Mouse (Mus musculus): ENCODE measurements around the gene Pisd.
"Not testable (repeated sequence)": the region's sequence is repeated elsewhere in the genome, so short reads cannot be mapped to it uniquely, and the experiment has no call there.

Gene Pisd

GRCm38 (mm10) chr5:32745705-32746655 lies 39.5 kb downstream of the Pisd start:
- in situ Hi-C loops (cut with MboI, MseI), result no loop called here

- in situ Hi-C loops (cut with MboI, MseI), result no loop called here
These were observed 43.3 kb downstream of the Pisd start for GRCm38 (mm10) chr5:32742149-32742548.

GRCm38 (mm10) chr5:32741377-32741776 lies 44.1 kb downstream of the Pisd start:
- in situ Hi-C loops (cut with MboI, MseI), result not testable (repeated sequence)

- in situ Hi-C loops (cut with MboI, MseI), result not testable (repeated sequence)
These were observed 44.6 kb downstream of the Pisd start for GRCm38 (mm10) chr5:32740850-32741249.

GRCm38 (mm10) chr5:32740138-32740537 lies 45.3 kb downstream of the Pisd start:
- in situ Hi-C loops (cut with MboI, MseI), result no loop called here

- in situ Hi-C loops (cut with MboI, MseI), result not testable (repeated sequence)
These were observed 48.7 kb downstream of the Pisd start for GRCm38 (mm10) chr5:32736770-32737169.

- in situ Hi-C loops (cut with MboI, MseI), result no loop called here
These were observed 49.7 kb downstream of the Pisd start for GRCm38 (mm10) chr5:32735779-32736178.

GRCm38 (mm10) chr5:32733892-32734291 lies 51.6 kb downstream of the Pisd start:
- in situ Hi-C loops (cut with MboI, MseI), result loop anchor here in 1 of 2 experiments (5.0 kb wide), 1 partner anchor 1647 kb away; no protein-coding TSS in a partner anchor

- in situ Hi-C loops (cut with MboI, MseI), result loop anchor here in 1 of 2 experiments (10.0 kb wide), 1 partner anchor 486 kb away; the partner anchor contains the start of gene Spon2
These were observed 56.6 kb downstream of the Pisd start for GRCm38 (mm10) chr5:32728851-32729250.

GRCm38 (mm10) chr5:32728300-32728699 lies 57.1 kb downstream of the Pisd start:
- in situ Hi-C loops (cut with MboI, MseI), result loop anchor here in 1 of 2 experiments (10.0 kb wide), 1 partner anchor 487 kb away; the partner anchor contains the start of gene Spon2

- in situ Hi-C loops (cut with MboI, MseI), result loop anchor here in 1 of 2 experiments (10.0 kb wide), 1 partner anchor 489 kb away; the partner anchor contains the start of gene Spon2
These were observed 60.0 kb downstream of the Pisd start for GRCm38 (mm10) chr5:32725397-32725796.

- in situ Hi-C loops (cut with MboI, MseI), result loop anchor here in 1 of 2 experiments (10.0 kb wide), 1 partner anchor 491 kb away; the partner anchor contains the start of gene Spon2
These were observed 61.5 kb downstream of the Pisd start for GRCm38 (mm10) chr5:32723981-32724380.

GRCm38 (mm10) chr5:32722711-32723110 lies 62.7 kb downstream of the Pisd start:
- in situ Hi-C loops (cut with MboI, MseI), result loop anchor here in 1 of 2 experiments (10.0 kb wide), 1 partner anchor 492 kb away; the partner anchor contains the start of gene Spon2

- in situ Hi-C loops (cut with MboI, MseI), result loop anchor here in 1 of 2 experiments (10.0 kb wide), 1 partner anchor 493 kb away; the partner anchor contains the start of gene Spon2
These were observed 63.2 kb downstream of the Pisd start for GRCm38 (mm10) chr5:32722263-32722662.

- in situ Hi-C loops (cut with MboI, MseI), result loop anchor here in 1 of 2 experiments (10.0 kb wide), 1 partner anchor 493 kb away; the partner anchor contains the start of gene Spon2
These were observed 64.1 kb downstream of the Pisd start for GRCm38 (mm10) chr5:32721316-32721715.

GRCm38 (mm10) chr5:32720416-32720815 lies 65.0 kb downstream of the Pisd start:
- in situ Hi-C loops (cut with MboI, MseI), result loop anchor here in 1 of 2 experiments (10.0 kb wide), 1 partner anchor 494 kb away; the partner anchor contains the start of gene Spon2

- in situ Hi-C loops (cut with MboI, MseI), result no loop called here
These were observed 66.5 kb downstream of the Pisd start for GRCm38 (mm10) chr5:32718916-32719315.

- in situ Hi-C loops (cut with MboI, MseI), result no loop called here
These were observed 67.7 kb downstream of the Pisd start for GRCm38 (mm10) chr5:32717726-32718125.

GRCm38 (mm10) chr5:32713703-32714467 lies 71.6 kb downstream of the Pisd start:
- in situ Hi-C loops (cut with MboI, MseI), result no loop called here

- in situ Hi-C loops (cut with MboI, MseI), result no loop called here
These were observed 72.3 kb downstream of the Pisd start for GRCm38 (mm10) chr5:32713042-32713702.
